In genomic region chr2:146356524-146356923, GRCm38 (mm10) we compare ENCODE assay signal across 14 mouse cellular contexts.
"Had no signal": no experiment of that assay in that cellular context is flagged by ENCODE, and none has a peak within 500 bp of the region (broad histone marks: within the 10 kb centered on the region; RNA-seq: fewer than 3 reads in every experiment).

No protein-coding gene starts in this region.

- H3K4me2 ChIP-seq: limb, embryonic 15.5 days; liver, embryonic 12.5 days; lung, embryonic 14.5 days; neural tube, embryonic 15.5 days had no signal

- DNase-seq: kidney, adult 18-20 months; kidney, postnatal 14 days; lung, embryonic 14.5 days; lung, postnatal 10 days; lung, postnatal 4 days; midbrain, embryonic 14.5 days; spleen, adult 18-20 months; thymus, adult 2 months; thymus, postnatal 25 days had no signal

- ATAC-seq: liver, embryonic 12.5 days had no signal

- H3K9me3 ChIP-seq: limb, embryonic 15.5 days; liver, embryonic 12.5 days; midbrain, embryonic 10.5 days; neural tube, embryonic 15.5 days had no signal

- H3K4me3 ChIP-seq: limb, embryonic 15.5 days; liver, embryonic 12.5 days; midbrain, embryonic 10.5 days; myocyte; neural tube, embryonic 15.5 days had no signal

- H3K27me3 ChIP-seq: limb, embryonic 15.5 days; liver, embryonic 12.5 days; neural tube, embryonic 15.5 days had no signal

- H3K27ac ChIP-seq: limb, embryonic 15.5 days; liver, embryonic 12.5 days; midbrain, embryonic 10.5 days; neural tube, embryonic 15.5 days had no signal

- H3K4me1 ChIP-seq: limb, embryonic 15.5 days; liver, embryonic 12.5 days; midbrain, embryonic 10.5 days had no signal

- H3K9ac ChIP-seq: limb, embryonic 15.5 days; liver, embryonic 12.5 days; lung, embryonic 14.5 days; neural tube, embryonic 15.5 days had no signal
